Mouse (Mus musculus): ENCODE data around the gene Igsf9.

Gene Igsf9

DNA sequence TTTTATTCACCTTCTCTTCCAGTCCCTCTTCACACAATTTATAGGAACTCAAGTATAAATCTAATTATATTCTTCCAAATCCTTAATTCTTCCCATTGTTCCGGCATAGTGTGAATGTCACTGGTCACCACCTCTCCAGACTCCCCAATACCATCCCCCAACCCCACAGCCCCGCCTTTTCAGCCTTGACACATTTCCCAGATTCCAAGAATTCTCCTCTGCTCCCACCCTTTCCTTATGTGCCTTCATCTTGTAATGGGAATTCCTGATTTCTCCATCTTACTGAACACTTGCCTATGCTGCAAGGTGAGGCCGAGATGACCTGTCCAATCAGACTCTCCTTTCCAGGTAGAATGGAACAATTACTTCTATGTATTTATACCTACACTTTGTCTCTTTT, 23.5 kb upstream of the Igsf9 start:
- no peaks in the 10 kb centered on the region for H3K27me3 ChIP-seq (ENCODE audit: insufficient read depth, low read length)
- no peak overlapping the region for H3K4me3 ChIP-seq (replicated peaks; ENCODE audit: low read length)
- peaks cover 36% of the 10 kb centered on the region for H3K4me1 ChIP-seq (replicated peaks; ENCODE audit: low read depth, low read length)
- peaks cover 3% of the 10 kb centered on the region; the same call in 1 of the 2 replicates for H3K9me3 ChIP-seq (ENCODE audit: low read length)
- TF ChIP-seq POU5F1 (IDR thresholded peaks at IDR 0.05; ENCODE audit: borderline replicate concordance, low read length) (no peak), NANOG (IDR thresholded peaks at IDR 0.05; ENCODE audit: borderline replicate concordance, low read length) (no peak), CTCF (conservative IDR thresholded peaks at IDR 0.05; ENCODE audit: low read length) (no peak)
- H3K36me3 ChIP-seq (ENCODE audit: insufficient read depth, low read length): no peaks in the 10 kb centered on the region

DNA sequence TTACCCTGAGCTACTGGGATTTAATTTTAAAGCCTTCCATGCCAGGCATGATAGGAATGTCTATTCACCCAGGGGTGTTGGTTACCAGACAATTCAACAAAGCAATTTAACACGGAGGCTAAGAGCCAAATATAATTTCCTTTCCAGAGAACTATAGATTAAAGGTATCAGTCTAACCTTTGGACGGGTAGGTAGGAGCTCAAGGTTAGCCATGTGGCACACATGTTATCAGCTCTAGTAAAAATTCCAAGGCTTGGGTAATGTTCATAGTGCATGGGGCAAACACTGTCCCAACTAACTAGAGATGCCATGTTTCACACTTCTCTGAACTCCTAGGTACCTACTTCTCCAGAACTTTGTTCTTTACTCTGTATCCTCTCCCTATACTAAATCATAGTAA, 20.0 kb upstream of the Igsf9 start:
- H3K4me1 ChIP-seq (replicated peaks; ENCODE audit: low read depth, low read length): peaks cover 27% of the 10 kb centered on the region
- H3K4me3 ChIP-seq (replicated peaks; ENCODE audit: low read length): no peak overlapping the region
- peaks cover 3% of the 10 kb centered on the region; the same call in 1 of the 2 replicates for H3K9me3 ChIP-seq (ENCODE audit: low read length)
- no peaks in the 10 kb centered on the region for H3K36me3 ChIP-seq (ENCODE audit: insufficient read depth, low read length)
- H3K27me3 ChIP-seq (ENCODE audit: insufficient read depth, low read length): no peaks in the 10 kb centered on the region
- TF ChIP-seq POU5F1 (IDR thresholded peaks at IDR 0.05; ENCODE audit: borderline replicate concordance, low read length) (no peak), CTCF (conservative IDR thresholded peaks at IDR 0.05; ENCODE audit: low read length) (no peak), NANOG (IDR thresholded peaks at IDR 0.05; ENCODE audit: borderline replicate concordance, low read length) (no peak)

DNA sequence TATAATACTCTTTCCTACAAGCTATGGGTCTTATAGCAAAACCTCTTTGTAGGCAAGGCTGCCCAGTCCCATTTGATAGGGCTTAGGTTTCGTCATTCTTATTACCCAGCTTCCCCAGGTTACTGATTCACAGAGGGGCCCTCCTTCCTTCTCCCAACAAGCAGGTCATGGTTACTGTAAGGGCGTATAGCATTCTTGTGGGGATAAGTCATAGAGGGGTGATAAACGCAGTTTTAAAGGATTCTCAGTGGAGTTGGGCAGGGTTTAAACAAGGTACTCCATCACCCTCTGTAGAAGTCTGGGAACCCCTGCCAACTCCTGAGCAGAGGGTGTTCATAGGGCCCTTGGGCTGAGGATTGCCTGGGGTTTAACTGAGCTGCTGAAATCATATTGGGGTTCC, 19.1 kb upstream of the Igsf9 start:
- TF ChIP-seq POU5F1 (IDR thresholded peaks at IDR 0.05; ENCODE audit: borderline replicate concordance, low read length): no peak
- TF ChIP-seq CTCF (conservative IDR thresholded peaks at IDR 0.05; ENCODE audit: low read length): no peak
- TF ChIP-seq NANOG (IDR thresholded peaks at IDR 0.05; ENCODE audit: borderline replicate concordance, low read length): no peak
- Histone ChIP-seq H3K27me3 (ENCODE audit: insufficient read depth, low read length) (no peaks in the 10 kb centered on the region), H3K36me3 (ENCODE audit: insufficient read depth, low read length) (no peaks in the 10 kb centered on the region), H3K4me1 (replicated peaks; ENCODE audit: low read depth, low read length) (peaks cover 32% of the 10 kb centered on the region), H3K4me3 (replicated peaks; ENCODE audit: low read length) (no peak overlapping the region), H3K9me3 (ENCODE audit: low read length) (peaks cover under 1% of the 10 kb centered on the region; the same call in 1 of the 2 replicates)

DNA sequence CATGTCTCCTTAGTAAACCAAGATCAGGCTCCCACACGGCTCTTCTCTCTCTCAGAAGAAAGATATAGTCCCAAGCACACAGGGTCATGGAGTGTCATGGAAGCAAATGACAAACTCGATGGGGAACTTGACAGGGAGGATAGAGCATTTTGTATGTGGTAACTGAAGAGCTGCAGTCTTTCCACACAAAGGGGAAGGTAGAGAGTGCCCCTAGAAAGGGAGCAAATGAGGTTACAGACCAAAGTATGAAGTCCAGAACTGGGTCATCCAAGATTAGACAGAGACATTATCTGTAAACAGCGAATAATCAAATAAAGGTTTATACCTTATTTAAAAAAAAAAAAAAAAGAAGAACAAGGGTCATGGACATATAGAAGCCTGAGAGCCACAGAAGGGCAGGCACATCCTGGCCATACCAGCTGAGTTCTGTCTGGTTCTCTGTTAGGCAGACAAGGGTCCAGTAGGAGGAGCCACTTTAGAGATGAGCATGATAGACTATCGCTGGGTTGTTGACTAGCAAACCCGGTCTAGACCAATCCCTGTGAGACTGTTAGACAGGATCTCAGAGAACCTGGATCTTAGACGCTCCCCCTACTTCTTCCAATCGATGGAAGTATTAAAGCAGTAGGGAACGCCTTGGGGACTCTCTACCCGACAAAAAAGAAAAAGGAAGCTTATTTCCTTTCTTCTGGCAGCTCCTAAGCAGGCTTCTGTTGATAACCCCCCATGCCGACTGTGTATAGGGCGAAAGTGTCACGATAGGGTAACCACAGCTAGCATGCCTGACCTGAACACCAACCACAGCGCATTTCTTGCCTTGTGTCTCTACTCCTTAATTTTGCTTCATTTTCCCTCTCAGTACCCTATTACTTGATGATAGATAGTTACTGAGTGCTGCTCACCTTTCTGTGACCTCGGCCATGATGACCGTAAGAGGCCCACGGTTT, 17.9 kb upstream of the Igsf9 start:
- H3K36me3 ChIP-seq (ENCODE audit: insufficient read depth, low read length): no peaks in the 10 kb centered on the region
- H3K27me3 ChIP-seq (ENCODE audit: insufficient read depth, low read length): no peaks in the 10 kb centered on the region
- H3K4me3 ChIP-seq (replicated peaks; ENCODE audit: low read length): no peak overlapping the region
- peaks cover 30% of the 10 kb centered on the region for H3K4me1 ChIP-seq (replicated peaks; ENCODE audit: low read depth, low read length)
- TF ChIP-seq POU5F1 (IDR thresholded peaks at IDR 0.05; ENCODE audit: borderline replicate concordance, low read length) (no peak), CTCF (conservative IDR thresholded peaks at IDR 0.05; ENCODE audit: low read length) (no peak), NANOG (IDR thresholded peaks at IDR 0.05; ENCODE audit: borderline replicate concordance, low read length) (no peak)
- H3K9me3 ChIP-seq (ENCODE audit: low read length): no peaks in the 10 kb centered on the region

DNA sequence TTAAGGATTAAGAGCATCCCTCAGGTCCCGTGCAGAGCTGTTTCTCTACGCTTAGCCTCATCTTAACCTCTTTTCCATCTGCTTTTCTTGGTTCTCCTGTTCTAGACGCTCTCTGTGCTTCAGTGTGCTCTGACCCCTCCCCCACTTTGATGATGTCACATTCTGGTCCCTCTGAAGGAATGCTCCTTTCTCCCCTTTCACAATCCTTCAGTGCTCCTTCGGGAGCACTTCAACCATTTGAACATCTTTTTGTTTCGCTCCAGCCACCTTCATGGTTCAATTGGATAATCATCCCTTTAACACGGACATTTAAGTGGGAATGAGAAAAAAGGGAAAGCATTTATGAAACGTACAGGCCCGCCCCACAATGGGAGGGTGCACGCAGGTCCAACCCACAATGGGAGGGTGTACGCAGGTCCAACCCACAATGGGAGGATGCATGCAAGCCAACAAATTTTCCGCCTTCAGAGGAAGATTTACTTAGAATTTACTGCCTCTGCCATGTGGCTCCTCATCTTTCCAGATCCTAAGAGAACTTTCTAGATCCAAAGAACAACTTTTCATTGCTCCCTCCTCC, 13.2 kb upstream of the Igsf9 start:
- Histone ChIP-seq H3K36me3 (ENCODE audit: insufficient read depth, low read length) (no peaks in the 10 kb centered on the region), H3K9me3 (ENCODE audit: low read length) (no peaks in the 10 kb centered on the region), H3K4me3 (replicated peaks; ENCODE audit: low read length) (peak overlapping the region; percentile 46; the same call in 1 of the 2 replicates), H3K4me1 (replicated peaks; ENCODE audit: low read depth, low read length) (peaks cover 29% of the 10 kb centered on the region), H3K27me3 (ENCODE audit: insufficient read depth, low read length) (peaks cover 4% of the 10 kb centered on the region)
- no peak for TF ChIP-seq CTCF (conservative IDR thresholded peaks at IDR 0.05; ENCODE audit: low read length)
- no peak for TF ChIP-seq POU5F1 (IDR thresholded peaks at IDR 0.05; ENCODE audit: borderline replicate concordance, low read length)
- no peak for TF ChIP-seq NANOG (IDR thresholded peaks at IDR 0.05; ENCODE audit: borderline replicate concordance, low read length)

DNA sequence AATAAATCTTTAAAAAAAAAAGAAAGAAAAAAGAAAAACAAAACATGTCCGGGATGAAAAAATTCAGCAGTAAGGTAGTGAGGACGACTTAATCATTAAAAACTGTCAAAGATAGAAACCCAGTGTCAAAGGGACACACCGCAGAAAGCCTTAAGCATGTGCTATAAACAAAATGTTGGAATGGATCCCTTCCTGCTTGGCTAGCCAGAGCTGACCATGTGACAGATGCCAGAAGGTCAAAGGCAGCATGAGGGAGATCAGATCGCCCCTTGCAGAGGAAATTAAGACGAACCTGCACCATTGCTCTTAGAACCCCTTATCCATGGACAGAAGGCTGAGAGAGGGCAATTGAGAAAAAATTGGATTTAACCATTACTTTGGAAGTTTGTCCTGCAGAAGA, 12.2 kb upstream of the Igsf9 start:
- no peaks in the 10 kb centered on the region for H3K9me3 ChIP-seq (ENCODE audit: low read length)
- no peaks in the 10 kb centered on the region for H3K36me3 ChIP-seq (ENCODE audit: insufficient read depth, low read length)
- peaks cover 8% of the 10 kb centered on the region for H3K27me3 ChIP-seq (ENCODE audit: insufficient read depth, low read length)
- no peak for TF ChIP-seq POU5F1 (IDR thresholded peaks at IDR 0.05; ENCODE audit: borderline replicate concordance, low read length)
- H3K4me1 ChIP-seq (replicated peaks; ENCODE audit: low read depth, low read length): peaks cover 29% of the 10 kb centered on the region
- H3K4me3 ChIP-seq (replicated peaks; ENCODE audit: low read length): no peak overlapping the region

DNA sequence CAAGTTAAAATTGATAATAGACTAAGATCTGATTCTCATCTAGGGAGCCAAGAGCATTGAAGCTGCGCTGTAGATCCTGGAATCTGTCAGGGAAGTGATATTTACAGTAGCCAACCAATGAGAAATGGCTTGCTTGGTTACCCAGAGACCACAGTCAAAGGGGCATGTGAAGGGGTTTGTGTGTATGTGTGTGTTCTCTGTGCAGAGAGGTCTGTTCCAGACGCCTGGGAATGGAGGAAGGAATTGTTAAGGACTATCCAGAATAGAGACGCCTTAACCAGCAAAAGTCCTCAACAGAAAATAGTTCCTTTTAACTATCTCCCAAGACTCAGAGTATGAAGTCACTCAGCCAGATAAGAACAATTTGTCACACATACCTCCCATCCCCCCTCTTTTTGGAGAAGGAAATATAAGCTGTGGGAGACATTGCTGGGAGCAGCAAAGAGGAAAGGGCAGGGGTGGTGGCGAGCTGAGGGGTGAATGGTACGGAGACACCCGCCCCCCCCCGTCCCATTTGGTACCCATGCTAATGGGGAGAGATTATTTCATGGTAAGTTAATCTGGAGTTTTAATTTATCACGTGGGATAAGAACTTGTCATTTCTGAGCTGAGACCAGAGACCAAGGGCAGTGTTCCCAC, 11.7 kb upstream of the Igsf9 start:
- no peak overlapping the region for H3K4me3 ChIP-seq (replicated peaks; ENCODE audit: low read length)
- H3K27me3 ChIP-seq (ENCODE audit: insufficient read depth, low read length): peaks cover 11% of the 10 kb centered on the region
- no peaks in the 10 kb centered on the region for H3K9me3 ChIP-seq (ENCODE audit: low read length)
- TF ChIP-seq POU5F1 (IDR thresholded peaks at IDR 0.05; ENCODE audit: borderline replicate concordance, low read length) (no peak), CTCF (conservative IDR thresholded peaks at IDR 0.05; ENCODE audit: low read length) (no peak)
- peaks cover 29% of the 10 kb centered on the region for H3K4me1 ChIP-seq (replicated peaks; ENCODE audit: low read depth, low read length)
- H3K36me3 ChIP-seq (ENCODE audit: insufficient read depth, low read length): no peaks in the 10 kb centered on the region

DNA sequence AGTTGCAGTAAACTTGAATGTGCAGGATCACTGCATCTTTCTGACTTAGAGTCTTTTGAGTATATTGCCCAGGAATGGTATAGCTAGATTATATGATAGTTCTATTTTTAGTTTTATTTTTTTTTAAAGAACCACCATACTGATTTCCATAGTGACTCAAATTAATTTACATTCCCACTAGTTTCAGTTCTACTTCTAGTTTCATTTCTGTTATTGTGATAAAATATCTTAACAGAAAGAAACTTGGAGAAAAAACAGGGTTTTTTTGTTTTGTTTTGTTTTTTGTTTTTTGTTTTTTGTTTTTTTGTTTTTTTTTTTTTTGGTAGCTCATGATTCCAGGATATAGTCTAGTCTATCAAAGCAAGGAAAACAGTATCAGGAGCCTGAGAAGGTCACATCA, 8.7 kb upstream of the Igsf9 start:
- H3K4me1 ChIP-seq (replicated peaks; ENCODE audit: low read depth, low read length): peaks cover 10% of the 10 kb centered on the region
- no peaks in the 10 kb centered on the region for H3K9me3 ChIP-seq (ENCODE audit: low read length)
- TF ChIP-seq POU5F1 (IDR thresholded peaks at IDR 0.05; ENCODE audit: borderline replicate concordance, low read length) (no peak), NANOG (IDR thresholded peaks at IDR 0.05; ENCODE audit: borderline replicate concordance, low read length) (no peak), CTCF (conservative IDR thresholded peaks at IDR 0.05; ENCODE audit: low read length) (no peak)
- no peak overlapping the region for H3K4me3 ChIP-seq (replicated peaks; ENCODE audit: low read length)
- peaks cover 36% of the 10 kb centered on the region for H3K27me3 ChIP-seq (ENCODE audit: insufficient read depth, low read length)
- no peaks in the 10 kb centered on the region for H3K36me3 ChIP-seq (ENCODE audit: insufficient read depth, low read length)
